Mouse (Mus musculus): Measurements from ENCODE around the gene Rev3l.

- no peak for TF ChIP-seq EP300 (IDR thresholded peaks at IDR 0.05; ENCODE audit: low read depth)
- TF ChIP-seq CTCF (IDR thresholded peaks at IDR 0.05; ENCODE audit: low read depth): no peak
Observed at GRCm38 (mm10) chr10:39687851-39688250, 44.1 kb upstream of the Rev3l start.
